Mouse (Mus musculus) lung, postnatal 4 days (tissue): Measurements from ENCODE around the gene Olfr1124.
"Not testable (repeated sequence)": the region's sequence is repeated elsewhere in the genome, so short reads cannot be mapped to it uniquely, and the experiment has no call there.

ENCODE experiments used
- DNase-seq, 2 experiments: peaks; one replicate each; pipeline ENCODE4 v3.0.0; 2021

The Olfr1124 gene

GRCm38 (mm10) chr2:87429975-87430374 lies at the start of gene Olfr1124:
TSS of gene Olfr1124 (plus strand) at chr2:87430275.
- DNase-seq = no peak

GRCm38 (mm10) chr2:87383935-87384334 lies 46.1 kb upstream of the Olfr1124 start:
- DNase-seq = no peak

DNA sequence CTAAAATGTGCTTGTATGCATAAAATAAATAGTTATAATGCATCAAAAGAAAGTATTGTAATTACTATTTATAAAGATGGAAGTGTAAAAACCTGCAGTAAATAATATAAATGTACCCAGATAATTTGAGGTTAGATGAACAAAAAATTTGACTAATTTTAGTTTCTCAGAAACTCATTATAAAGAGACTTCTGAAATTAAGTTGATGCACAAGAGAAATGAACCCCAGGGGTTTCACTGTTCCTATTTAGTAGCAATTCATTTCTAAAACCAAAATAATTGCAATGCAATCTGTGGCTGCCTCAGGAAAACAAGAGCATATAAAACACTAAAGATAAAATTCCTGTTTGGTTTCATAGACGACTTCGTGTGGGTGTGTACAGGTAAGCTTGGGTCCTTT lies 44.5 kb upstream of the Olfr1124 start, which contains the start of gene Olfr1122:
Olfr1122 (plus strand) TSS at position 301 of the 400 bp plus-strand sequence.
- no peak for DNase-seq

GRCm38 (mm10) chr2:87393605-87394004 lies 36.5 kb upstream of the Olfr1124 start:
- not testable (repeated sequence) for DNase-seq

DNA sequence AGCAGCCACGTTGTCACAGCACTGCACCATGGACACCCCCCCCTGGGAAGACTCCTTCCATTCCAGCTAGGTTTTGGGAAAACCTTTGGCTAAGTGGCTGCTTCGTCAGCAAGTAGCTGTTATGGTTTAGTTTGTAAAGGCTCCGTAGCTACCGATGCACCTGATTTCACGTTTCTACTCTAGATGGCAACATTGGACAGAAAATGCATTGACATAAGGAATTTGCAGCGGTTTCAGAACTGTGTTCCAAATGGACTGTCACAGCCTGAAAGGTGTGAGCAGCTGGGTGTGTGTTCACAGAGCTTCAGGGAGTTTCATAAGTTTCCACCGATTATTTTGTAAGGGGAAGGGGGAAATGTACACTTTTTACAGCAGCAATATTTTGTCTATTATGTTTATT lies 35.4 kb upstream of the Olfr1124 start:
- DNase-seq = not testable (repeated sequence)

DNA sequence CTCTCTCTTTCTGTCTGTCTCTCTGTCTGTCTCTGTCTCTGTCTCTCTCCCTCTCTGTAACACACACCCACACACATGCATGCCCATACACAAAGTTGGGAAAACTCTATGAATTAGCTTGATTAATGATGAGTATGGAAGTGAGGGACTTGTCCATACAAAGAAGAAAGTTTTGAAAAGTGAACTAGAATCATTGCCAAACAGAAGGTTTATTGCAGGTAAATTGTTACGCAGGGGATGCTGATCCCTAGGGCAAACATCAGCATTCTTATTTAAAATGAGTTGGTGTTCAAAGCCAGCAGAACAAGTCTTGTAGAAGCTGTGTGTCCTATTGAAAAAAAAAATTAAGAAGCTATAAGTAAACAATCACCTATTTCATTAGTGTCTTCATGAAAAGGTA lies 13.7 kb upstream of the Olfr1124 start, which contains the start of gene Olfr1123:
Olfr1123 (plus strand) TSS at position 301 of the 400 bp plus-strand sequence.
- DNase-seq = no peak

GRCm38 (mm10) chr2:87437731-87438130 lies 7.7 kb downstream of the Olfr1124 start:
- no peak for DNase-seq

- DNase-seq = no peak
These were observed 23.6 kb downstream of the Olfr1124 start, which contains the start of gene Olfr1126 for GRCm38 (mm10) chr2:87453662-87454061. TSS of gene Olfr1126 (plus strand) at chr2:87453962.

DNA sequence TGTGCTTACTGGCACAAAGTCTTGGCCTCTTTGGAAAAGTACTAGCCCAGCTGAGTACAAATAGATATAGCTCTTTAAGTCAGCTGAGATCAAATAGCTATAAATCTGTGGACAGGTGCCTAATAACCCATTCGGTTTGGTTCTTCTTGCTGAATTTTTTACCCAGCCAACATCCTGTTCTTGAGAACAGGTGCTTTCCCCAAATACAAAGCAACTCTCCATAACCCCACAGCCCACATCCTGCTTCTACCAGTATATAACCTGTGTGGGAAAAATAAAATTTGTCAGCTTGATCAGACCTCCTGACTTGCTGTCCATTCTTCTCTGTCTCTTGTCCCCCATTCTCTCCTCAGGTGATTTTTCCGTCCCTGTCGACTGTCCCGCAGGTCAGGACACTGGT lies 31.7 kb downstream of the Olfr1124 start:
- DNase-seq = no peak

- no peak for DNase-seq
These were observed 50.1 kb downstream of the Olfr1124 start for GRCm38 (mm10) chr2:87480207-87480606.

DNA sequence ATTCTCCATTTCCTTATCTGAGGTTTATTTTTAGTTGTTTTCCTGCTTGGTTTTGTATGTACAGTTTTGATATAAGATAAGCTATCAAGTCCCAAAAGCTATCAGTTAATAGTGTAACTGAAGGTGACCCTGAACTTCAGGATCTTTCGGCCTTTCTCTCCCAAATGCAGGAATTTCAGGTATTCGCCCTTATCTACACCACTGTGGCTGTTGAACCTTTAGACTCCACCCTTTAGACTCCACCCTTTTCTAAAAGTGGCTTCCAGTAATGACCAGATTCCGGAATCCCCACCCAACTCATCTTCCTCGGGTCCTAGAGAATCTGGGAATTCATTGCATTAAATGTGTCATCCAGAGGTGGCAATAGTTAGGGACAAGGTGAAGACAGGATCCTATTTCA lies 51.1 kb downstream of the Olfr1124 start:
- DNase-seq = no peak

- DNase-seq = no peak
These were observed 52.2 kb downstream of the Olfr1124 start for GRCm38 (mm10) chr2:87482276-87482675.
